Mouse (Mus musculus): ENCODE data around the gene Mpnd.

GRCm38 (mm10) chr17:56005415-56006061 is at the start of gene Mpnd, which contains the start of gene Stap2:
- TF ChIP-seq CTCF (conservative IDR thresholded peaks at IDR 0.05; ENCODE audit: insufficient read depth, insufficient read length, low read depth, low read length) (no peak), POLR2A (IDR thresholded peaks at IDR 0.05; ENCODE audit: low read depth, low read length) (no peak)

All from kidney, adult 2 months (tissue).